Mouse (Mus musculus) spleen, adult 2 months (tissue): Measurements from ENCODE around the gene Cep290.

Experiments
- CTCF ChIP-seq: fragments of 200-500 bp; IDR thresholded peaks from 2 replicates; pipeline ENCODE4 v1.5.1; 2011; ENCODE audit warnings: mild to moderate bottlenecking, inconsistent platforms; ENCODE audit not compliant: insufficient read depth, insufficient read length, insufficient replicate concordance; ENCODE audit errors: extremely low read depth
- POLR2A ChIP-seq: fragments of 200-500 bp; IDR thresholded peaks from 2 replicates; pipeline ENCODE4 v1.6.1; 2011; ENCODE audit warnings: low read depth, low read length, inconsistent platforms

DNA sequence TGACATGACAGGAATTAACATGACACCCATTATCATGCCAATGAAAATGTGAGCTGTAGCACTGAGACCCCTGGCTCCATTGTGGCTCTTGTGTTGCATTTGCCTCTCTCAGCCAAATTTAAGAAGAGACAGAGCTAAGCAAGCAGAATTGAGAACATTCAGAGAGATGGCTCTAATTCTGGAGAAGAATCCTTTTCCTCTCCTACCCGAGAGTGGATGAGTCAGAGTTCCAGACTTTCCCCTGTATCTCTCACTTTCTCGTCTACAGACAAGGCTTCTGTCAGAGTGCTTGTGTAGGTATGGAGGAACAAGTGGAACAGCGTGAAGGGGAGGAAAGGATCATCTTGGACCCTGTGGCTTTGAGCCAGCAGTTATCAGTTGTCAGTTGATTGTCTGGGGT, 76.8 kb downstream of the Cep290 start:
- TF ChIP-seq CTCF = no peak
- TF ChIP-seq POLR2A = no peak
